Mouse (Mus musculus): ENCODE measurements around the gene Macf1.
"Not testable (repeated sequence)": the region's sequence is repeated elsewhere in the genome, so short reads cannot be mapped to it uniquely, and the experiment has no call there.

The Macf1 gene

DNA sequence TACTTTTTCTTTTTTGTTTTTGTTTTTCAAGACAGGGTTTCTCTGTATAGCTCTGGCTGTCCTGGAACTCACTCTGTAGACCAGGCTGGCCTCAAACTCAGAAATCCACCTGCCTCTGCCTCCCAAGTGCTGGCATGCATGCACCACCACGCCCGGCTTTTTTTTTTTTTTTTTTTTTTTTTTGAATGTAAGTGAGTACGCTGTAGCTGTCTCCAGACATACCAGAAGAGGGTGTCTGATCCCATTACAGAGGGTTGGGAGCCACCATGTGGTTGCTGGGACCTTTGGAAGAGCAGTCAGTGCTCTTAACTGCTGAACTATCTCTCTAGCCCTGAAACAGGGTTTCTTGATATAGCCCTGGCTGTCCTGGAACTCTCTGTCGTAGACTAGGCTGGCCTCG is 164.0 kb downstream of the Macf1 start:
- in situ Hi-C loops (cut with MboI; ENCODE audit: low pct_unique_long_range_greater_than_20kb in 1 of 2, low sequenced_read_pairs in 2 of 2, unreplicated experiment in 1 of 2) = not testable (repeated sequence)

DNA sequence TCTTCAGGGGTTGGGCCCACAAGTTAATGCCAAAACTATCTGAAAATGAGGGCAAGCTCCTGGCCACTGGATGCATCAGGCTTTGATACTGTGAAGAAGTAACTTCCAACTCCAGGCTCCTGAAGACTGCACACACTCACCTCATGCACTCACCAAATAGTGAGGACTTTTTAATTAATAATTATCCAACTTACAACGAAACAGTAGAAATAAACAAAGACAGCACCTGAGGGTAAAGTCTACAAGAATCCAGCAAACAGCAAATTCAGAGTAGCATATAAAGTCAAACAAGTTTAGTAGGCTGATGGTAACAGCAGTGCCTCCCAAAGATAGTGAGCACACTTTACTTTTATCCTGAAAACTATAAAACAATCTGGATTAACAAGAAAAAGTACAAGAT is 168.5 kb downstream of the Macf1 start:
- in situ Hi-C loops (cut with MboI; ENCODE audit: low pct_unique_long_range_greater_than_20kb in 1 of 2, low sequenced_read_pairs in 2 of 2, unreplicated experiment in 1 of 2) = no loop called here

DNA sequence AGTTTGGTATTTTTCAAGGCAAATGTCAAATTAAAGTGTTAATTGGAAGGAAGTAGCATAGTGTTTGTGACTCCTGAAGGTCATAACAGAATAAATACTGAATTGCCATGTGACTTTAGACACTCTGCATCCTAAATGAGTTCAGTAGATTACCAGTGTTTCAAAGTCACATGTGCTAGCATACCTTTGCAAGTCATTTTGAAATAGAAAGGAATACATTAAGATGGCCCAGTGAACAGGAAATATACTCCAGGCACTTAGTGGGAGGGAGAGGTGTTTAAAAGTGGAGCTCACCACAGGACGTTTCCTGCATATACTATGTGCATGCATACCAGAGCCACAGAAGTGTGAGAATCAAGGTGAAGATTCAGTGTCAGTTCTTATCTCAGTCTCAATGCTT is 174.0 kb downstream of the Macf1 start:
- in situ Hi-C loops (cut with MboI; ENCODE audit: low pct_unique_long_range_greater_than_20kb in 1 of 2, low sequenced_read_pairs in 2 of 2, unreplicated experiment in 1 of 2) = no loop called here

DNA sequence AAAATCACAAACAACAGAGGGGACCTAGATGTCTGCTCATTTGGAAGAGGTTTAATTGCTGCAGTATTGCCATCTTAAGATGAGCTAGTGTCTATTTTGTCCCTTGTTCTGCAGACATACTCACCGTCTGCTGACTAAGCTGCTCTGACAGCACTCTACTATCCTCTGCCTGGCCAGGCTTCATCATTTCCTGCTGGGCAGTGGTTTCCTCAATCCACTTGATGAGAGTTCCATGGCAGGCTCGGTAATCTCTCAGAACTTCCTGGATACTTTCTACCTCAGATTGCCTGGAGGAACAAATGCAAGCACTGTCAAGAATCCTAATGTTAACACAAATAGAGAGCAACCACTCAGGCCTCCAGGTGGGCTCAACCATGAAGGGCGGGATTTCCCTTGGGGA is 195.1 kb downstream of the Macf1 start:
- in situ Hi-C loops (cut with MboI; ENCODE audit: low pct_unique_long_range_greater_than_20kb in 1 of 2, low sequenced_read_pairs in 2 of 2, unreplicated experiment in 1 of 2) = no loop called here

GRCm38 (mm10) chr4:123479991-123480390 is 204.2 kb downstream of the Macf1 start:
- in situ Hi-C loops (cut with MboI; ENCODE audit: low pct_unique_long_range_greater_than_20kb in 1 of 2, low sequenced_read_pairs in 2 of 2, unreplicated experiment in 1 of 2) = no loop called here

DNA sequence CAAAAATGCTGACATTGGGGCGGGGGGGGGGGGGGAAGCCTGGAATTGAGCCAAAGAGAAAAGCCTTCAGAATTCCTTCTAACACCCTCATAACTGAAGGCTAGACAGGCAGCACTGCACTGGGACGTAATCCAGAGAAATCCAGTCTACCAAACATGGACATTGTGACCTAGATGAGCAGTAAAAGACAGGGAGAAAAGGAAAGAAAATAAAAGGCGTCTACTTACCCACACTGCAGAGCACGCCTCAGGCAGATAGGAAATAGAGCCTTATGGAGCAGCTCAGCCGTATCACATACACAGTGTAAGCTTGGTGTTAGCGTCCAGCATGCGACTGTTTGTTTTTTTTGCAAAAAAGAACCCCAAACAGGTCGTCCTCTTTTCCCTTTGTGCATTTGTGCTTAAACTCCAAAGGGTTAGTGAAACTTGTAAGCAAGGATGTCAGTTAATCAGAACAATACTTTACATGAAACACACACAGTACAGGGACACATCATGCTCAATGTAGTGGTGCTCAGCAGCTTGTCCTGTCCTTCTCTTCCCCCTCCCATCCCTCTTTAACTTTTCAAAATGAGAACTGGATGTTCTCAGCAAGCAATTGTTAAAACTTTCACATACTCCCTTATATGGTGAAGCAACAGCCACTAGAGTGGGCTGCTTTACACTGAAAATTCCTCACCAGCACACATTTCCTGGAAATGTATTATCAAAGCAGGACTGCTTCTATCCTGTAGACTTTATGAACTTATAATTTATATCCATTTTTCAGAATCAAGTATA is 205.3 kb downstream of the Macf1 start:
- in situ Hi-C loops (cut with MboI; ENCODE audit: low pct_unique_long_range_greater_than_20kb in 1 of 2, low sequenced_read_pairs in 2 of 2, unreplicated experiment in 1 of 2) = no loop called here

GRCm38 (mm10) chr4:123465799-123466198 is 218.4 kb downstream of the Macf1 start:
- in situ Hi-C loops (cut with MboI; ENCODE audit: low pct_unique_long_range_greater_than_20kb in 1 of 2, low sequenced_read_pairs in 2 of 2, unreplicated experiment in 1 of 2) = no loop called here

- in situ Hi-C loops (cut with MboI; ENCODE audit: low pct_unique_long_range_greater_than_20kb in 1 of 2, low sequenced_read_pairs in 2 of 2, unreplicated experiment in 1 of 2) = no loop called here
Measured at GRCm38 (mm10) chr4:123460595-123461272, 223.4 kb downstream of the Macf1 start.

- in situ Hi-C loops (cut with MboI; ENCODE audit: low pct_unique_long_range_greater_than_20kb in 1 of 2, low sequenced_read_pairs in 2 of 2, unreplicated experiment in 1 of 2) = no loop called here
Measured at GRCm38 (mm10) chr4:123454871-123455640, 229.1 kb downstream of the Macf1 start.

DNA sequence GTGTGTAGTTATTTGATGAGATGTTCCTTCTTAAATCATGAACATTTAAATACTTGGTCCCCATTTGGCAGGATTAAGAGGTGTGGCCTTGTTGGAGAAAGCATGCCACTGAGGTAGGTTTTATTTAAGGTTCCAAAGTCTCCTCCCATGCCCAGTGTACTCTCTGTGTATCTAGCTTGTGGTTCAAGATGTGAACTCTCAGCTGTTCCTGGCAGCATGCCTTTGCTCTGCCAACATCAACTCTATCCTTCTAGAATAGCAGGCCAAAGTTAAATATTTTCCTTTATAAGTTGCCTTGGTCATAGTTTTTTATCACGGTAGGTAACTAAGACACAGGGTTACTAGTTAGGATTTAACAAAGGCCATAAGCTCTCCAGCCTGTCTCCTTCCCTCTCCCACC is 230.4 kb downstream of the Macf1 start:
- in situ Hi-C loops (cut with MboI; ENCODE audit: low pct_unique_long_range_greater_than_20kb in 1 of 2, low sequenced_read_pairs in 2 of 2, unreplicated experiment in 1 of 2) = no loop called here

DNA sequence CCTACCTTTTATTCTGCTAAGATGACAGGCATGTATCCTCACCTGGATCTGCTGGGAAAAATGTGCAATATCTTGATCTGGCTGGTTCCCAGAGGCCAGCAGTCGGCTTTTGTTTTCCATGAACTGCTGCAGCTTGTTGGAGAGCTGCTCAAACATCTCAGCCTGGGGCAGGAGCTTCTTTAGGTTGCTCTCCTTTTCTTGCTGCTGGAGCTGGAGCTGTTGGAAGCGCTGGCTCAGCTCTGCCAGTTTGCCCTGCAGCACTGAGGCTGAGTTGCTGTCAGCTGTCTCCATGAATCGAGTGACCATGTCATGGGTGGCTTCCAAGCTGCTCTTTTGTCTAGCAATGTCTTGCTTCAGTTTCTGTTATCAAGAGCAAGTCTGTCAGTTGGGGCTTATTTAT is 232.2 kb downstream of the Macf1 start:
- in situ Hi-C loops (cut with MboI; ENCODE audit: low pct_unique_long_range_greater_than_20kb in 1 of 2, low sequenced_read_pairs in 2 of 2, unreplicated experiment in 1 of 2) = no loop called here

DNA sequence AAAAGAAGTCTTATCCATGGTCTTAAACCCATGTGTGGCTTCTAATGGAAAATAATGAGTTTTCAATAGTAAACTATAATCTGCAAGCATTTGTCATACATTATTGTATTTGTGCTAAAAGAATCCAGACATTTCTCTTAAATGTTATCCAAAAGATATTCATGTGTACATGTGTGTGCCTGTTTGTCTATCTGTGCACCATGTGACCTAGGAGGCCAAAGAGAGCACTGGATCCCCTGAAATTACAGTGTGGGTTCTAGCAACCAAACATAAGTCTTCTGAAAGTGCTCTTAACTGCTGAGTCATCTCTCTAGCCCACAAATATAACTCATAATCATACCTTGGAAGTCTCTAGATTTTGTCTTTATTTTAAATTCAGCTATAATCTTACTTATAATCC is 234.9 kb downstream of the Macf1 start:
- in situ Hi-C loops (cut with MboI; ENCODE audit: low pct_unique_long_range_greater_than_20kb in 1 of 2, low sequenced_read_pairs in 2 of 2, unreplicated experiment in 1 of 2) = no loop called here

GRCm38 (mm10) chr4:123448015-123448414 is 236.1 kb downstream of the Macf1 start:
- in situ Hi-C loops (cut with MboI; ENCODE audit: low pct_unique_long_range_greater_than_20kb in 1 of 2, low sequenced_read_pairs in 2 of 2, unreplicated experiment in 1 of 2) = no loop called here

- in situ Hi-C loops (cut with MboI; ENCODE audit: low pct_unique_long_range_greater_than_20kb in 1 of 2, low sequenced_read_pairs in 2 of 2, unreplicated experiment in 1 of 2) = no loop called here
Measured at GRCm38 (mm10) chr4:123447251-123447650, 236.9 kb downstream of the Macf1 start.

- in situ Hi-C loops (cut with MboI; ENCODE audit: low pct_unique_long_range_greater_than_20kb in 1 of 2, low sequenced_read_pairs in 2 of 2, unreplicated experiment in 1 of 2) = no loop called here
Measured at GRCm38 (mm10) chr4:123446754-123447153, 237.4 kb downstream of the Macf1 start.

DNA sequence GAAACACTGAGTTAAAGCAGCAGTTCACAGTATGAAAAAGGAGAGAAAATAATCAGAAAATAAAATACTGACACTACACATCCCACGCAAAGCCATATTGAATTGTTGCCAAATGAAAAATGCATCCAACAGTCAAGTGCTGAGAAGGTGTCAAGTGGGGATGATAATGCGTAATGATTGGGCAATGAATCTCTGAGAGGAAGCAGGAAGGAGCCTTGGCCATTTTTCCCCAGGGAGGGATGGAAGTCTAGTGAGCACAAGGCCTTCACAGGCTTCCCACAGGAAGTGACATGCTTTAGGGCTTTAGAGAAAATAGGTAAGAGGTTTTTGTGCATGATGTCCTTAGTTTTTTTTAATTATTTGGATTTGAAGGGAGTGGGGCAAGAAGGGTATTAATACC is 237.9 kb downstream of the Macf1 start:
- in situ Hi-C loops (cut with MboI; ENCODE audit: low pct_unique_long_range_greater_than_20kb in 1 of 2, low sequenced_read_pairs in 2 of 2, unreplicated experiment in 1 of 2) = not testable (repeated sequence)

DNA sequence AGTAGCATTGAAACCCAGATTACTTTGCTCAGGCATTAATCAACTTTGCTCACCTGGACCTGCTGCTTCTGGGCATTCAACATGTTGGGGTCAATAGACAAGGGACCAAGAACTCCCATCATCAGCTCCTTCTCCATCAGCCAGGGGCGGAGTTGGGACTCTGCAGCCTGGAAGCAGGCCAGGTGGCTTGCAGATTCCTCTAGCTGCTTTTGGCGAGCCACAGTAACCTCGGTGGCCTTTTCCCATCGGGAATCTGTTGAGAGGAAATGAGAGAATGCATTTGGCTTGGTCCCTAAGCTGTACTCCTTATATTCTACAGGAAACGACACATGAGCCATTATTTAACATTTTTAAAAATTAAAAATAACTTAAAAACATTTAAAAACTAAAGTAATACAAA is 245.7 kb downstream of the Macf1 start:
- in situ Hi-C loops (cut with MboI; ENCODE audit: low pct_unique_long_range_greater_than_20kb in 1 of 2, low sequenced_read_pairs in 2 of 2, unreplicated experiment in 1 of 2) = no loop called here

- in situ Hi-C loops (cut with MboI; ENCODE audit: low pct_unique_long_range_greater_than_20kb in 1 of 2, low sequenced_read_pairs in 2 of 2, unreplicated experiment in 1 of 2) = no loop called here
Measured at GRCm38 (mm10) chr4:123433171-123433570, 251.0 kb downstream of the Macf1 start.

- in situ Hi-C loops (cut with MboI; ENCODE audit: low pct_unique_long_range_greater_than_20kb in 1 of 2, low sequenced_read_pairs in 2 of 2, unreplicated experiment in 1 of 2) = no loop called here
Measured at GRCm38 (mm10) chr4:123431936-123432335, 252.2 kb downstream of the Macf1 start.
